11 mouse cellular contexts compared by ENCODE assay signal in genomic region chr8:117397751-117398150, GRCm38 (mm10).
"Had no signal": no experiment of that assay in that cellular context is flagged by ENCODE, and none has a peak within 500 bp of the region (broad histone marks: within the 10 kb centered on the region; RNA-seq: fewer than 3 reads in every experiment).

No protein-coding gene starts in this region.

- DNase-seq: kidney, adult 8-10 months; kidney, postnatal 36 days; lung, adult 18-20 months; lung, postnatal 36 days; spleen, adult 18-20 months; thymus, adult 2 months; thymus, postnatal 25 days had no signal

- H3K4me3 ChIP-seq: limb, embryonic 13.5 days; midbrain, embryonic 13.5 days had no signal

- H3K9me3 ChIP-seq: limb, embryonic 13.5 days; midbrain, embryonic 13.5 days had no signal

- H3K27ac ChIP-seq: kidney, postnatal 0 days; limb, embryonic 13.5 days; liver, embryonic 14.5 days; midbrain, embryonic 13.5 days had no signal

- H3K27me3 ChIP-seq: limb, embryonic 13.5 days; midbrain, embryonic 13.5 days had no signal
